Mouse (Mus musculus) lung, postnatal 25 days (tissue): Measurements from ENCODE around the gene Ptgdr.
A peak's percentile ranks its signal among the peaks of the same experiment; 100 is the strongest.
"Not testable (repeated sequence)": the region's sequence is repeated elsewhere in the genome, so short reads cannot be mapped to it uniquely, and the experiment has no call there.

Source experiments
- DNase-seq: peaks from one replicate; pipeline ENCODE4 v3.0.0; 2022; ENCODE audit warnings: low spot score

The Ptgdr gene

GRCm38 (mm10) chr14:44858868-44859613 is at the start of gene Ptgdr:
Ptgdr (minus strand) TSS chr14:44859375.
- no peak for DNase-seq

GRCm38 (mm10) chr14:44907774-44908173 is 48.6 kb upstream of the Ptgdr start:
- DNase-seq = no peak

GRCm38 (mm10) chr14:44904199-44904598 is 45.0 kb upstream of the Ptgdr start:
- no peak for DNase-seq

GRCm38 (mm10) chr14:44901735-44902134 is 42.6 kb upstream of the Ptgdr start:
- DNase-seq = not testable (repeated sequence)

- no peak for DNase-seq
These were observed 32.4 kb upstream of the Ptgdr start for GRCm38 (mm10) chr14:44891387-44892132.

GRCm38 (mm10) chr14:44869686-44870085 is 10.5 kb upstream of the Ptgdr start:
- DNase-seq = peak; percentile 13

GRCm38 (mm10) chr14:44865661-44866060 is 6.5 kb upstream of the Ptgdr start:
- peak; percentile 41 for DNase-seq

GRCm38 (mm10) chr14:44863086-44863485 is 3.9 kb upstream of the Ptgdr start:
- DNase-seq = no peak

GRCm38 (mm10) chr14:44861161-44861560 is 2.0 kb upstream of the Ptgdr start:
- no peak for DNase-seq

GRCm38 (mm10) chr14:44858372-44858771 is 803 bp downstream of the Ptgdr start:
- no peak for DNase-seq

GRCm38 (mm10) chr14:44850637-44851036 is 8.5 kb downstream of the Ptgdr start:
- not testable (repeated sequence) for DNase-seq

- no peak for DNase-seq
These were observed 11.4 kb downstream of the Ptgdr start for GRCm38 (mm10) chr14:44847740-44848139.

GRCm38 (mm10) chr14:44846558-44847263 is 12.5 kb downstream of the Ptgdr start:
- no peak for DNase-seq

- no peak for DNase-seq
These were observed 15.1 kb downstream of the Ptgdr start for GRCm38 (mm10) chr14:44843768-44844755.

GRCm38 (mm10) chr14:44838685-44839084 is 20.5 kb downstream of the Ptgdr start:
- no peak for DNase-seq

GRCm38 (mm10) chr14:44835132-44835531 is 24.0 kb downstream of the Ptgdr start:
- DNase-seq = no peak

GRCm38 (mm10) chr14:44834134-44834533 is 25.0 kb downstream of the Ptgdr start:
- not testable (repeated sequence) for DNase-seq

- DNase-seq = not testable (repeated sequence)
These were observed 26.1 kb downstream of the Ptgdr start for GRCm38 (mm10) chr14:44833096-44833495.

- no peak for DNase-seq
These were observed 31.4 kb downstream of the Ptgdr start for GRCm38 (mm10) chr14:44827736-44828135.

GRCm38 (mm10) chr14:44821177-44822057 is 37.8 kb downstream of the Ptgdr start:
- no peak for DNase-seq
